Mouse (Mus musculus): ENCODE data around the gene Etv3.

DNA sequence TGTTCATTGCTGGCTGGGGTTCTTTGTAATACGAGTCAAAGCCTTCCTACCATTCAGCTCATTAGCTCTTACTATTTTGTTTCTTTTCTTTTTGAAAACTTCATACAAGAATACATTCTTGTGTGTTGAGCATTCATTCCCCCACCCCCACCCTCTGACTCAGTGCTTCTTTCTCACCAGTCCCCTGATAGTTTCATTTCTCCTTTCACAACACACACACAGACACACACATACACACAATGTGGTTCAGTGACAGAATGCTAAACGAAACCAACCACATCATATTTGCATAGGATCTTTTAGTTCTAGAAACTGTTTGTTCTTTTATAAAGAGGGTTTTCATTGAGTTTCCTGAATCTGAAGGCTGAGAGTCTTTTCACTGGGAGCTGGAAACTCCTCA lies 37.3 kb upstream of the Etv3 start:
- TF ChIP-seq CTCF (IDR thresholded peaks at IDR 0.05; ENCODE audit: low read depth, low read length), result no peak
- TF ChIP-seq POLR2A (IDR thresholded peaks at IDR 0.05; ENCODE audit: extremely low read depth, insufficient read depth, low read length), result no peak
